Mouse (Mus musculus): ENCODE results near the gene Pcgf1.
A peak's percentile ranks its signal among the peaks of the same experiment; 100 is the strongest.

Pcgf1 gene

GRCm38 (mm10) chr6:83122961-83123360, 45.3 kb downstream of the Pcgf1 start:
- no peak for DNase-seq (ENCODE audit: low spot score in 2 of 2)

GRCm38 (mm10) chr6:83124851-83125312, 47.2 kb downstream of the Pcgf1 start:
- DNase-seq (ENCODE audit: low spot score in 2 of 2), result peak; percentile 86 to 93

GRCm38 (mm10) chr6:83125331-83125730, 47.7 kb downstream of the Pcgf1 start, which contains the start of gene Ino80b:
Ino80b (minus strand) TSS chr6:83125431.
- DNase-seq (ENCODE audit: low spot score in 2 of 2), result no peak

GRCm38 (mm10) chr6:83127419-83127818, 49.8 kb downstream of the Pcgf1 start:
- DNase-seq (ENCODE audit: low spot score in 2 of 2), result no peak

Measured in heart, adult 9 months (tissue).